Mouse (Mus musculus): ENCODE data around the gene Serinc4.

The Serinc4 gene

DNA sequence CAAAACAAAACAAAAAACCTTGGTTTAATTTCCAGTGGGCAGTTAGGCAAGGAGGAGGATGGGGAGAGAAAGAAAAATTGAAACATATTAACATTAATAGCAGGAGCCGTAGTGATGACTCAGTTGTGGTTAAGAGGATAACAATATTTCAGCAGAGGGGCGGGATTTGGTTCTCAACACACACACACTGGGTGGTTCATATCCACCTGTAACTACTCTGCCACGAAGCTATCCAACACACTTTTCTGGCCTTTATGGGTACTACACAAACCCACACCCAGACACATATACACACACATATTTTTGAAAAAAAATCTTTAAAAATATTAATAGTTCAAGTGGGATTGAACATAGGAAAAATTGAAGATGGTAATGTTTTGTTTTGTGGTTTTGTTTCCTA lies 9.6 kb downstream of the Serinc4 start:
- DNase-seq, result no peak

DNA sequence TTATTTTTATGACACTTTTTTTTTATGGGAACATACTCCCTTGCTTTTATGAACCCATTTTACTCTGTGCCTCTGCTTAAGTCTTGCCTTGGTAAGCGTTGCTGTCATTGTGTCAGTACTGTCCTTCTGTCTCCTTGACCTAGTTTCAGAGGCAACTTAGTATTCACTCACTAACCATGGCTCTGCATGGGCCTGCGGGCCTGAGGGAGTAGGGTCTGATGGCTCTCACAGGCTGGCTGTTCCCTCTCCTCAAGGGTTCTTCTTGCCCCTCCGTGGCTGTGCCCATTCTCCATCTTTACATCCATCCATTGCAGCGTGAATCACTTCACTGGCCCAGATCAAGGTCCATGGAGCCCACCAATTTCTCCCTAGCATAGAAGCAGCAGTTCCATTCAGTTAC lies 10.1 kb downstream of the Serinc4 start:
- DNase-seq, result no peak

DNA sequence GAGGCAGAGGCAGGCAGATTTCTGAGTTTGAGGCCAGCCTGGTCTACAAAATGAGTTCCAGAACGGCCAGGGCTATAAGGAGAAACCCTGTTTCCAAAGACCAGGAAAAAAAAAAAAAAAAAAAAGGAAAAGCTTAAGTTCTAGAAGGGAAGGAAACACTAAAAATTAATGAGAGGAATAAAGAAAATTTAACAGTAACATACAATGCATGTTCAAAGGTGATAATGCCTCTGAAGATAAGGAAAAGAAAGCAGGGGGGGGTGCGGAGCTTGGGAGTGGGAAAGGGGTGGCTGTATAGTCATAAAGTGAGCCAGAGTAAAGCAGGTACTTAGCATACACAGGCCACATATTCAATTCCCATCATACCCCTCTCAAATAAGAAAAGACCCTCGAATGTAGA lies 11.5 kb downstream of the Serinc4 start:
- DNase-seq, result no peak

DNA sequence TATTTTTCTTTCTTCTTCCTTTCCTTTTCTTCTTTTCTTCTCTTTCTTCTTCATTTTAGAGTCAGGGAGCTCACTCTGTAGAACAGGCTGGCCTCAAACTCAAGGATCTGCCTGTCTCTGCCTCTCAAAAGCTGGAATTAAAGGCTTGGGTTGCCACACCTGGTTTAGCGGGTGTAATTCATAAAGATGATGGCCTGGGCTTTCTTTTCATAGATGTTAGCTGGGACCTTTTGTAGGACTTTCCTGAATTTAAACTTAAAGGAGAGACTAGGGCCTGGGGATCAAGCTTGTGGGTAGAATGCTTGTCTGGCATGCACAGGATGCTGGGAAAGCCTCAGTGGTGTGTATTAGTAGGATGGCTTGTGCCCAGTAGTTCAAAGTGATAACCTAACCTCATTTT lies 12.4 kb downstream of the Serinc4 start, which contains the start of gene Ell3:
TSS of gene Ell3 (minus strand) at position 101 of the 400 bp plus-strand sequence.
- DNase-seq, result no peak

DNA sequence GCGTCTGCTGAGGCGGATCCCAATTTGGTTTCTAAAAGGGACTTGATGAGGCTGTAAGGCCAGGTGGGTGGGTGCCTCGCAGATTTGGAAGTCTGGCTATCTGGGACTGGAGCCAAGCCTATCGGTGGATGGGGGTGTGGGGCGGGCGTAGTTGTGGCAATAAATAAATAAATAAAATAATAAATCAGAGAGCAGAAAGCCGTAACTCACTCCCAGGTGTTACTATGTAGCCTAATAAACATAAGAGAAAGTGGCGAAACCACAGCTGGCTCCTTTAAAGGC lies 13.6 kb downstream of the Serinc4 start:
- no peak for DNase-seq

DNA sequence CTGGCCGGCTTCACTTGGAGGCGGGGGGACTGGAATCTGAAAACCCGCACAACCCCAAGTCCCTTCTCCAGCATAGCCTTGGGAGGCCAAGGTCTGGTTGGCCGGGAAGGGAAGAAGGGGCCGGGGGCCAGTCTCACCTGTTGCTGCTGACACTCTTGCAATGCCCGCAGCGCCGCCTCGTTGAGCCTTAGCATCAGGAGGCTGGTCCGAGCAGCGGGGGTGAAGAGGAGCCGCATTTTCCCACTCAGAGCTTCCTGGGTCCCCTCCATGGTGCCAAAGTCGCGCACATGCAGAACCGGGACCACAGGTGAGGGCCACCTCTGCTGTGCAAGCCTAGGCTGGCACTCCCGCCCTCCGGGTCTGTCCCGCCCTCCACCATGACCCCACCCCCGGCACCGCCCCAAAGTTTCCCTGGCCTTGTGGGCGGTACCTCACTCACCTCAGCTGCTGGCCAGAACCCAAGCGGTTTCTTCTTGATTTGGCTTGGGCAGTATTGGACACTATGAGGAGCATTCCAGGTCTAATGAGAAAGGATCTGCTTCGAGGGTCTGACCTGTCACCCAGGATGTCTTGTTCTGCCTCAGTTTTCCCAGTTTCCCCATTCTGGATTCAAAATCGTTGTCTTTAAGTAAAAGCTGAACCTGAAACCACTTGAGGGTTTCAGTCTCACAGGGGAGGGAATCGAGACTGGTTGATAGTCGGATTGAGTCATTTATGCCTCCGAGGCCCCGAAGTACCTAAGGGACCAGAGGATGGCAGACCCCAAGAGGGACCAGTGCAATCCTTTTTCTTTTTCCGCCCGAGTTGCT lies 14.1 kb downstream of the Serinc4 start:
- peak; percentile 73 for DNase-seq

DNA sequence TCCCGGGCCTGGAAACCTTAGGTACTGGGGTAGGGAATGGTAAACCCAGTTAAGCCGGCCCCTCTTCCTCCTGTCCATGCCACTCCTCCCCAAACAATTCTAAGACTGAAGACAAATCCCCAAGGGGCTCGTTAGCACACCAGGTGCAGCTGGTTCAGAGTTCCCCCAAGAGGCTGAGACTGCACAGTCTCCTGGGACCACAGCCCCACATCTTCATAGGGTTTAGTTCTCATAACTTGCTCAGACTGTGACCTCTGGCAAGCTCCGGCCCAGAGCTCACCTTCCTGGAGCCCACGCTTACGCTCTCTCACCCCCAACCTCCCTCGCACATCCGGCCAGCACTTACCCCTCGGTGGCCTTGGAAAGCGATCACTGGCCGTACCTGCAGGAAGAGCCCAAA lies 14.8 kb downstream of the Serinc4 start:
- DNase-seq, result no peak

DNA sequence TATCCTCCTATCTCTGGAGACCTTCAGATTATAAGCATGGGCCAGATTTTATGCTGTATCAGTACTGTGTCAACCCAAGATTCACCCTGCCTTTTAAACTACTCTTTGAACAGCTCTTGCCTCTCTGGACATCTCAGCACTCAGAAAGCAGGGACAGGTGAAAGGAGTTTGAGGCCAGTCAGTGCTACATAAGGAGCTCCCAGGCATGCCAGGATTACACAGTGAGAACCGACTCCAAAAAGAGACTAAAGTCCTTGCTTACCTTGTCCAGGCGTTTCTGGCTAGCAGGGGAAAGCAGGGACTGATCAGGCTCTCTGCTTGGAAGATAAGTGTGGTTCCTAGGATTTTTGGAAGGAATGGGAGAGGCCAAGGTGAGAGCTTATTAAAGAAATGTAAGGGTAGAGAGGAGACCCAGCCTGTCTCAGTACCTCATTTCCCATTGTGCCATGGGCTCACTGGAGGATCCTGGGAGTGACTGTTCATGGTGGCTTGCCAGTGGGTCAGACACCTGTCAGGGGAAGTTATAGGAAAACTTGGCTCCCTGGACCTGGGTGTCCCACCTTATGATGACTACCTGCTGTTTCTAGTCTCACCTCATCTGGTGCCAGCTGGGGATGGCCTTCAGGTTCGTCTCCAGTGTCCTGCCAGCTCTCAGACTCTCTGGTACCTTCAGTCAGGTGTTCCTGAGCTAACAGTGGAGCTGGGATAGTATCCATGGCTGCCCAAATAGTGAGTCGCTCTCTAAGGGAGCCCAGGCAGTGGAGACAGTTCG lies 15.6 kb downstream of the Serinc4 start:
- DNase-seq, result no peak

DNA sequence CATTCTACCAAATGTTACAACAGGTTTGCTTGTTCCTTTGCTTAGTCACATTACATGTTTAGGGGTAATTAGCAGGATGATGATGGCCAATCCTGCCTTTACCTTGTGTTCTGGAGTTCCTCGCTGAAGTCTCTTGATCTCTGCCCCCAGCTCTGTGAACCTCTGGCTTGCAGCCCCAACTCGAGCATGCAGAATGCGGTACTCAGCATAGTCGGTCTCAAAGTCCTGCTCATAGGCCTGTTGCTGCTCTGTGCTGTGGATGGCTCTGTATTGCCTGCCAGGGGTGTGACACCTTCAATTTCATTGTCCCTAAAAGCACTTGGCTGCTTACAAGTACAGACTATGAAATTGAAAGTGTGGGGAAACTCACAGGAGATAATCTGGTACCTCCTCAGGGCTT lies 16.8 kb downstream of the Serinc4 start:
- no peak for DNase-seq

DNA sequence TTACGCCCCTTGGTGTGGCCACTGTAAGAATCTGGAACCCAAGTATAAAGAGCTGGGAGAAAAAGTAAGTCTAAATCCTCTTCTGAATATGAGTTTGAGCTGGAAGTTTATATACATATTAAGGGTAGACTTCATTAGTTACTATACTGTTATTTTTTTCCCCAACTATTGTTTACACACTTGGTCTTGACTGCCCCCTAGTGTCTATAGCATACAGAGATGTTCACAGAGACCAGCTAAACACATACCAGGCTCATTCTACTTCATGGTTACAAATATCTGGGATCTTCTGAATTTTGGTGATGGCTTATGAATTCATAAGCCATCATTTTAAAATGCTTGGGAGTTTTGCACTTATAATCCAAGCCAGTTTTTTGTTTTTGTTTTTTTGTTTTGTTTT lies 21.7 kb downstream of the Serinc4 start:
- no peak for DNase-seq

DNA sequence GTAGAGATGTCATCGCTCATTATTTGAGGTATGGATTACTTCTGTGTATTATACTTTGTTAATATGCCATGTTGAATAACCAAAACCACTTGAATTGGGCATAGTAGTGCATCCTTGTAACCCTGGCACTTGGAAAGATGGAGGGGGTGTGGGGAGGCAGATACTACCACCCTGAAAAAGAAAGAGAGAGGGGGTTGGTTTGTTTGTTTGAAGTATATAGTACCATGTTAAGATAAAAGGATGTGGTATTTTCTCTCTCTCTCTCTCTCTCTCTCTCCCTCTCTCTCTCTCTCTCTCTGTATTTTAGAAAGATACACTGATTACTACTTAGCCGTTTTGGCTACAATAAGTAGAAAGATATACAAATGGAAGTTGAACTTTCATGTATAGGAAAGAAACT lies 30.7 kb downstream of the Serinc4 start:
- no peak for DNase-seq

DNA sequence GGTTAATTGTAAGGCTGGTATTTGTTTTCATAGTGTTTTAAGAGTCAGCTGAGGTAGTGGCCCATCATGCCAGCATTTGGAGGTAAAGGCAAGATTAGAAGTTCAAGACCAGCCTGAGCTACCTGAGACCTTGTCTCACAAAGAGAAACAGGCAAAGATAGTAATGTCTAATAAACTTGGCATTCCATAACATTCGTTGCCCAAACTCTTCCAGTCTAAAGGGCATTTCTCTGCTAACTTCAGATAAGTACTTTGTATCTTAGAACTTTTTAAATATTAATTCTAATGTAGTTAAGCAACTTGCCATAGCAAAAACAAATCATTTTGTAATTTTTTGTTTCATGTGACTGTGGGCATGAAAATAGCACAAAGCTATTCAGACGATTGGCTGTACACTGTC lies 33.4 kb downstream of the Serinc4 start:
- no peak for DNase-seq

DNA sequence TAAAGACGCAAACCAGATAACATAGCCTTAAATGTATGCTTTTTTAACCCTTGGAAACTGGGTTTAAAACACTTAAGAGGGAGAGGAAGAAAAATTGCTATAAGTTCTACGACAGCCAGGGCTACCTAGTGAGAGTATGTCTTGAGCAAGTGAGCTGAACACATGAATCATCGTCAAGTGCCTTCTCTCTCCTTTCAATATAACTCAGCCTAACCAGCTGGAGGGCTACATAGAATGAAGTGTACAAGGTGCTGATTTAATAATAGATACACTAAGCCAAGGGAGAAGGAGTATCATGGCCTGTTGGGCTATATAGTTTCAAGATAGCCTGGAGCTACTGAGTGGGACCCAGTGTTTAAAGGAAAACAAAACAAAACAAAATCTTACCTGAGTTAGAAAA lies 38.1 kb downstream of the Serinc4 start:
- DNase-seq, result no peak

DNA sequence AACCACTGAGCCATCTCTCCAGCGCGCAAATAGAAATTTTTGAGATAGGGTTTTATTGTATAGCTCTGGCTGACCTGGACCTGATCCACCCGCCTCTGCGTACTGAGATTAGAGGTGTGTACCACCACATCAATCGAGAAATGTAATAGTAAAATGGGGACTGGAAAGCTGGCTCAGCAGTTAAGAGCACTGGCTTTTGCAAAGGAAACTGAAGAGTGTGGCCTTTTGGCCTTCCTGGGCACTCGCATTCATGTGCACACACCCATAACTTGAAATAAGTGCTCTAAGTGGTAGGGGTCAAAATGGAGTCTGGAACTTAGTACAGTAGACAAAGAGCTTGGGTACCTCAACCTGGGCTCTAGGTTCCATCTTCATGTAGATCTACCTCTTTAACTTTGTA lies 40.2 kb downstream of the Serinc4 start:
- no peak for DNase-seq

DNA sequence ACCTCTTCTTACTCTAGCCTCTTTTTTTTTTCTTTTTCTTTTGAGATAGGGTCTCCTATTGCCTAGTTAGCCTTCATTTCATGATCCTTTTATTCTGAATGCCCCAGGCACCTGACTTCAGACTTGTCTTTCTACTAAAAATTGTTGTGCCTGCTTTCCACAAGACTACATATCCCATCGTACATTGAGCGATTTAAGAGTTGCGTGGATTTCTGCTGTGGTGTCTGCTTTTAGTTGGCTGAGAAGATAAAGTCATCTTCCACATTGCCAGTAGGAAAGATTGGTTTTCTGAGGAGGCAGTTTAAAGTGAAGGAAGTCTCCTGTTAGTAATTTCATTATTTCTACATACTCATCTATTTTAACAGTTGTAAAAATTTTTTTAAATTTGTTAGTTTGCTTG lies 41.0 kb downstream of the Serinc4 start:
- DNase-seq, result no peak

DNA sequence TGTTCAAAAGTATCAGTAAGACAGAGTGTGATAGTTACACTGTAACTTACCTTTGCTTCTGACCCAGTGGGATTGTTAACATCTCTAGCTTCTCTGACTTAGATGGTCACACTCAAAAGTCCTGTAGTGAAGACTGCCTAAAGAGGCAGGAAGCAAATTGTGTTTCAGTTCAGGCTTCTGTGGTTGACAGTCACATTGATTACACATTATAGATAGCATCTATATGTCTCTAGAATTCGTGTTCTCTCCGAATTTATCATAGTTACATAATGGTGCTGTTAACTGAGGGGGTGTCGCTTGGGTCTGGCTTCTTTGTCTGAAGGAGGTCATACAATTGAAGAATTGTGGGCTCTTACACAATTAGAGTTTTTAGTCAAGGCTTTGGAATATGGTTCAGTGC lies 41.5 kb downstream of the Serinc4 start:
- no peak for DNase-seq

DNA sequence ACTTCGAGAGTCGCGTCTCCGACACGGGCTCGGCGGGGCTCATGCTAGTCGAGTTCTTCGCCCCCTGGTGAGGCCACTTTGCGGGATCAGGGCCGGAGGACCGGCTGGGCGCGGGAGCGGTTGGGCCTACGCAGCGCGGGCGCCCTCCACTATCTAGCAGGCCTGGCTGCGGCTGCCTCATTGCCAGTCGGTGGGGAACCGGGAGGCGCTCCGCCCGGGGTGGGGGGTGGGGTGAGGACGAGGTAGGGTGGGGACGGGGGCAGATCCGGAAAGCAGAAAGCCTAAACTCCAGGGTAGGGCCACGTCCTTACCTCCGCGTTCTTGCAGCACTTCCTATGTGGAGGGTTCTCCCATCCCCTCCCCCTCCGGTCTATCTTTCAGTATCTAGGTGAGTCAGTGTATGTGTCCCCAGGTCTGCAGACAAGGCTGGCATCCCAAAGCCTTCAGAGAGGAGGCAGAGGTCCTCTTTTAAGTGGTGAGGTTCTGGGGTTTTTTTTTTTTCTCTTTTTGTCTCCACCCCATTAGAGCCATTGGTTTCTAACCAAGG lies 42.4 kb downstream of the Serinc4 start:
- DNase-seq, result no peak

DNA sequence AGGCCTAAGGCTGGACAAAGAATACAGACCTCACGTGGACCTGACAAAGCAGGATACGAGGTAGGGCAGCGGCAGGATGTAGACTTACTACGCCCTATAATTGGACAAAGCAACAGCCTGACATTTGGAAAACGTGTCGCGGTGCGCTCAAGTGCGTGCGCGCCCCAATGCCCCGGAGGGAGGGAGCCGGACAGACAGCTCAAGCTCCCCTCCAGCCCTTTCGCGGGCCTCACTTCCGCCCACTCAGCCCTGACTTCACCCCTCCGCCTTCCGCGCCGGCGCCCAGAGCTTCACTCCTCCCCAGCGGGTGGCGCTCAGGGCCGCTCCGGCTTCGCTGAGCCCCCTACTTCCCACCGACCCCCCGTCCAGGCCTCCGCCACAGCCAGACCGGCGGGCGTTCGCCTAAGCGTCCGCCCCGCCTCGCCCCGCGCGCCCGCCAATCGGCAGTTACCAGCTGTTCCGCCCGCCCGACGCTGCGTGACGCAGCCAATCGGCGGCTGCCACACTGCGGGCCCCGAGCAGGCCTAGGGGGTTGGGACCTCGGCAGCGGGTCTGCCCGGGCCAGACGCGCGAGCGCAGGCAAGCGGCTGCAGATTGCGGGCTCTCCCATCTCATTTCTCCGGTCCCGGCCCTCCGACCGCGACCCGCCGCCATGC lies 43.1 kb downstream of the Serinc4 start, which contains the start of the genes Pdia3 and Catsper2:
TSS of gene Pdia3 (plus strand) at position 389 of the 656 bp plus-strand sequence.
TSS of gene Catsper2 (minus strand) at position 406 of the 656 bp plus-strand sequence.
- peak; percentile 96 for DNase-seq

DNA sequence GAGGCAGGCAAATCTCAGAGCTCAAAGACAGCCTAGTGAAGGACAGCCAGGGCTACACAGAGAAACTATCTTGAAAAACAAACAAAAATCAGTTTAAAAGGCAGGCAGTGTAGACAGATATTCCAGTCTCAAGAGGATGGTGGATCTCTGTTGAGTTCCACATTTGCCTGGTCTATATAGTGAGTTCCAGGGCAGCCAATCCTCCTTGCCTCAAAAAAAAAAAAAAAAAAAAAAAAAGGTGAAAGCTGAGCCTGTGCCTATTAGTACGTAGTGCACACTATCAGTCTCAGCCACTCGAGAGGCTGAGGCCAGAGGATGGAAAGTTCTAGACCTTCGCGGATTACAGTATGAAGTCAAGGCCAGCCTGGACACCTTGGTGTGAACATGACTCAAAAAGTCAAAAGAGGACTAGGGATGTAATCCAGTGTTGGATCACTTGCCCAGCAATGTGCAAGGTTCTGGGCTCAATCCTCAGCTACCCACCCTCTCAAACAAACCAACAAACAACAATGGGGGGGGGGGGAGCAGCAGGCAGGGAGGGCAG lies 43.7 kb downstream of the Serinc4 start:
- no peak for DNase-seq

DNA sequence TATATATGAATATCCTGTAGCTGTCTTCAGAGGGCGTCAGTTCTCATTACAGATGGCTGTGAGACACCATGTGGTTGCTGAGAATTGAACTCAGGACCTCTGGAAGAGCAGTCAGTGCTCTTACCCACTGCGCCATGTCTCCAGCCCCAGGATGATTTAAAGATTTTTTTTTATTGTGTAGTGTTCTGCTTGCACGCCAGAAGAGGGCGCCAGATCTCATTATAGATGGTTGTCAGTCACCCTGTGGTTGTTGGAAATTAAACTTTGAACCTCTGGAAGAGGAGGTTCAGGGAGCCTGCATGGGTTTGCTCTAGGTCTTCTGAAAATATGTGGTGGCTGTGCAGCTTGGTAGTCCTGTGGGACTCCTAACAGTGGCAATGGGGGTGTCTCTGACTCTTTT lies 48.4 kb downstream of the Serinc4 start:
- DNase-seq, result peak; percentile 86

DNA sequence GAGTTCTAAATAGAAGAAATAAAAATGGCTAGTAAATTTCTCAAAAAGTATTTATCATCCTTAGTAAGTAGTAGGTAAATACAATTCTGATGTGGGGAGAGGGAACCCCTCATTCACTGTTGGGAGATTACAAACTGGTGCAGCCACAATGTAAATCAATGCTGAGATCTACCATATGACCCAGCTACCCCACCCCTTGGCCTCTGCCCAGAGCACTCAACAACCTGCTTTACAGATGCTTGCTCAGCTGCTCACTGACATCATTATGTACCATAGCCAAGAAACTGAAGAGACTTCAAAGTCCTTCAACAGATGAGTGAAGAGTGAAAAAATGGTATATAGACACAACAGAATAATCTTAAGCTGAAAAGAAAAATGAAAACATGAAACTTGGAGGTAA lies 53.3 kb downstream of the Serinc4 start:
- no peak for DNase-seq

DNA sequence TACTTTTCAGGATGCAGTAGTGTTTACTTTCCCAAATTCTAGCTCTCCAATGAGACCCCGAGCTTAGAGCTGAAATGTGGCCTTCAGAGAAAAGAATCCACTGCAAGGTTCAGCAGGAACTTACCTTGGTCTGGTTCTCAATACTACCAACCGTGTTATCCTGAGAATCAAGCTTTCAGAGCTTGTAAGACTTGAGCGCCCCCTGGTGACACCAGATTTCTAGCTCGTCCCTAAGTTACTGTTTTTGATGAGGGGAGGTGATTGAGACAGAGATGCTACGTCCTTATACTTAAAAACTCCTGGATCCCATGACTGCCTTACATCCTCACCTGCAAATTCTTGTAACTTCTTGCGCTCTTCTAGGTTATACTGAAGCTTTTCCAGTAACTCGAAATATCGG lies 60.0 kb downstream of the Serinc4 start:
- peak; percentile 93 for DNase-seq

Measured in thymus, postnatal 4 days (tissue).